Mouse (Mus musculus) gastrocnemius, adult 2 months (tissue): ENCODE results near the gene Meis3. TPM values are rescaled to one million over a fixed set of nuclear protein-coding genes. Genes with fewer than 3 reads are reported as not detected.

Experiments used
- DNase-seq: peaks from one replicate; pipeline ENCODE4 v3.0.0; 2022
- H3K27ac ChIP-seq: fragments of 200-600 bp; 2 replicates; pipeline ENCODE4 v1.8.1; 2022; ENCODE audit warnings: mild to moderate bottlenecking
- H3K4me3 ChIP-seq: fragments of 200-600 bp; 2 replicates; pipeline ENCODE4 v1.8.1; 2022; ENCODE audit warnings: mild to moderate bottlenecking, moderate library complexity
- CTCF ChIP-seq: fragments of 200-600 bp; IDR thresholded peaks from 2 replicates; pipeline ENCODE4 v1.8.1; 2022; ENCODE audit warnings: antibody characterized with exemption, mild to moderate bottlenecking, moderate library complexity
- intact Hi-C: fragments of 180-260 bp; cut with DNase I; formaldehyde crosslinking; loops from one replicate; pipeline ENCODE4 v1.15.1; 2025
- total RNA-seq, 2 experiments: library from RNA; stranded (reverse); gene quantifications; 2 replicates each; pipeline ENCODE4 v1.2.3; 2021

The Meis3 gene
- total RNA-seq, 2 experiments from 2014 or later: 1.5 to 2.0 TPM

DNA sequence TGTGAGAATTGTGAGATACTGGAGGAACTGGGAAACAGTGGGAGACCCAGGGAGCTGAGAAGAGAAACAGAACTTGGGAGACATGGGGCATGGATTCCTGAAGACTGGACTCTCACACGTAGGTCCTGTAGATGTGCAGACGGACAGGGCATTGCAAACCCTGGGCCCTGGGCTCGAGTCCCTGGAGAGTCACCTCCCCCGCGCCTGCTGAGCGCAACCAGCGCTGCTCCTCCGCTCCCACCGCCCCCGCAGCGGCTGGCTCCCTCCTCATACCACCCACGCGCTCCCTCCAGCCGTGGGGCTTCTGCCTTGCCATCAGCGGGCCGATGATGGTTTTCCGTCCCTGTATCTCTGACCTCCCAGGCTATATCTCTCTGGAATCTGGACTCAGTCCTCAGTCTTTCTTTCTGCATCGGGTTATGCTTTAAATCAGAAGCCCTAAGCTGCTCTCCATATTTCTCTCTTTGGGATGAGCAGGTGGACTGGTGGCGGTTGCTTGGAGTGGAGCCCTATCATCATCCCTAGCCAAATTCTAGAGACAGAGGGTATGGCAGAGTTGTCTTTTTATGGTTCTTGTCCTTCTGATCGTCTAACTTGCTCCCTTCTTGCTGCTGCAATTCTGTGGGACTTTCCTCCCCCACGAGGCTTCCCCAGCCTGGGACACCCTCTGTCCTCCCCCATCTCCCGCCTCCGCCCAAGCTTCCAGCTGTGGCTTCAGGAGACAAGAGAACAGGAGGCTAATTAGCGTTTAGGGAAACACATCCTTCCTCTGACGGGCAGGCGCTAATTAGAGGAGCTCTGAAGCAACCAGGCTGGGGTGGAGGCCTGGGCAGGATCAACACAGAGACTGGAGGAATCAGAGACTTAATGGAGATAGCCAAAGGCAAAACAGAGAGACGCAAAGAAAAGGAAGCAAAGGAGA lies 28.1 kb upstream of the Meis3 start:
- no peak for TF ChIP-seq CTCF
- no peak overlapping the region for H3K27ac ChIP-seq
- intact Hi-C loops: no loop called here
- H3K4me3 ChIP-seq: no peak overlapping the region
- no peak for DNase-seq

DNA sequence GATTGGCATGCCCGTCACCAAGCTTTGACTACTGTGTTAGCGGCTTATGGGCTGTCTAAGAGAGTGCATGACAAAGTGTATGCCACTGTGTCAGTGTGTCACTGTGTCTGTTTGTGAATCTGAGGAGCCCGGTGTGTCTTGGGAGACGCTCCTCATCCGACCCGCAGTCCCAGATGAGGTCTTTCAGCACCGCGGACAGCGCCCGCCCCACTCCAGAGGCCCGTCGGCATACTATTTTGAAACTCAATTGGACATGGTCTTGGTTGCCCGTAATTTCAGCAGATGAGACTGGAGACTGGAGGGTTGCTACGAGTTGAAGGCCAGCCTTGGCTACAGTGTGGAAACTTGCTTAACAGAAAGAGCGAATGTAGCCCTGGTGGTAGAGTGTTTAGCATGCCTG lies 27.2 kb upstream of the Meis3 start:
- intact Hi-C loops: no loop called here
- DNase-seq: peak; percentile 64

DNA sequence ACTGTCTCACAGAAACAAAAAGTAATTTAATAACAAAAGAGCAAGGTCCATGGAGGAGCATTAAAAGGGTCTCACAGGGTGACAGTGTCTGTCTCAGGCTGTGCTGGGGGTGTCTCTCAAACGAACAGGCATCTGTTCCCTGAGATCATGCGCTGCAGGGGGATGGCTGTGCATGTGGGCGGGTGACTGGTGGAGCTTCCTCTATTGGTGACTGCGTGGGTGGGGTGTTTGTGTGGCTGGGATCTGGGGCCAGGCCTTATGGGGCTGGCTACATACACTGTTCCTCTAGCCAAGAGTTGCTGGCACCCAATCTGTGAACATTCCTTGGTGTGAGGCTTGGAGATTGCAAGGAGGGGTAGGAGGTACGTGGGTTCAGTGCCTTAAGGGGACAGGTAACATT lies 25.6 kb upstream of the Meis3 start:
- intact Hi-C loops: no loop called here
- no peak for DNase-seq
- Histone ChIP-seq H3K27ac (no peak overlapping the region), H3K4me3 (no peak overlapping the region)
- TF ChIP-seq CTCF: no peak

More for the DNA sequence above, 27.2 kb upstream of the Meis3 start:
- H3K27ac ChIP-seq: no peak overlapping the region
- TF ChIP-seq CTCF: no peak
- H3K4me3 ChIP-seq: no peak overlapping the region

DNA sequence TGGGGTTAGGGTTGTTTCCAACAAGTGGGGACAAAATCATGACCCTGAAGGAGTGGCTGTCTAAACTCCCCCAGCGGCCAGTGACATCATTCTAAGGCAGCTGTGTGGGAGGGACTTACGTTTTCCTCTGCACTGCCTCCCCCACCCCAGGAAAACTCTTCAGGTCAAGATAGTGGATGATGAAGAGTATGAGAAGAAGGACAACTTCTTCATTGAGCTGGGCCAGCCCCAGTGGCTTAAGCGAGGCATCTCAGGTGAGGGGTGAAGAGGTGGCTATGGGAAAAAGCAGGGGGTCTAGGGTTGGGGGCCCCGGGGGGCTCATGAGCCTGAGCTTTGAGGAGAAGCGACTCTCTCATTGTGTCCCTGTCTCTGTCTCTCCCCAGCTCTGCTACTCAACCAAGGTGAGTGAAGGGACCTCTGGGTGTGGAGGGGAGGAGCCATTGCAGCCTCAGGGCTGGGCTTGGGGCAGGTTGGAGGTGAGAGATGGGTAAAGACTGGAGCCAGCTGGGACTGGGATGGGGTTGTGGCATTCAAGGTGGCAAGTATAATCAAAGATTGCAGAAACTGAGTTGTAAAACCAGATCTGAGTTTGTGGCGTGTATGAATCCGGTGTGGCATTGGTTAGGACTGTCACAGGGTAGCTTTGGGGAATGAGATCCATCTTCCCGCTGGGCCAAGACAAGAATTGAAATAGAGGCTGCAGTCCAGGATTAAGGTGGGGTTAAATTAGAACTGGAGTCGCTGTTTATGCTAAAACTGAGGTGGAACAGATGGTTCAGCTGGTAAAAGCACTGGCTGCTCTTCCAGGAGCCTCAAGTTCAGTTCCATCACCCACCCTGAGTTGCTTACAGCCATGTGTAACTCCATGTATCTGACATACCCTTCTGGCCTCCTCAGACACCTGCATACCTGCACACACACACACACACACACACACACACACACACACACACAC lies 24.4 kb upstream of the Meis3 start:
- TF ChIP-seq CTCF: no peak

DNA sequence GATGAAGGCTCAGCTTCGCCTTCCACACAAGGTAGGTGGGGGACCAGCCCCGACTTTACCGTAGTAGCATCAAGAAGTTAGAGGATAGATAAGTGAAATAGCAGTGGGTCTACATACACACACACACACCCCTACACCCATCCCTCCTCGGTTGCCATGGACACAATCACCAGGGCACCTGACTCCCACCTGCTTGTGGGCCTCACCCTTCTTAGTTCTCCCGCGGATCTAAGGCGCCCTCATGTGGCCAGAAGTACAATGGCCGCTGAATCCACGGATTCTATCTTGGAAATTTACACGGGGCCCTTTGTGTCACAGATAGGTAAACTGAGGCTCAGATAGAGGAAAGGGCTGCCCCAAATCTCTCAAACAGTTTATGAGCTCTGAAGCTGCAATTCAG lies 21.4 kb upstream of the Meis3 start:
- intact Hi-C loops: loop anchor here (1.0 to 2.0 kb wide), 3 partner anchors 55 to 177 kb away; partner anchors contain the start of gene Napa
- no peak overlapping the region for H3K4me3 ChIP-seq
- DNase-seq: peak; percentile 54
- TF ChIP-seq CTCF: peak; percentile 83
- H3K27ac ChIP-seq: no peak overlapping the region

More for the DNA sequence above, 24.4 kb upstream of the Meis3 start:
- no peak for DNase-seq
- intact Hi-C loops: no loop called here
- Histone ChIP-seq H3K27ac (no peak overlapping the region), H3K4me3 (no peak overlapping the region)

DNA sequence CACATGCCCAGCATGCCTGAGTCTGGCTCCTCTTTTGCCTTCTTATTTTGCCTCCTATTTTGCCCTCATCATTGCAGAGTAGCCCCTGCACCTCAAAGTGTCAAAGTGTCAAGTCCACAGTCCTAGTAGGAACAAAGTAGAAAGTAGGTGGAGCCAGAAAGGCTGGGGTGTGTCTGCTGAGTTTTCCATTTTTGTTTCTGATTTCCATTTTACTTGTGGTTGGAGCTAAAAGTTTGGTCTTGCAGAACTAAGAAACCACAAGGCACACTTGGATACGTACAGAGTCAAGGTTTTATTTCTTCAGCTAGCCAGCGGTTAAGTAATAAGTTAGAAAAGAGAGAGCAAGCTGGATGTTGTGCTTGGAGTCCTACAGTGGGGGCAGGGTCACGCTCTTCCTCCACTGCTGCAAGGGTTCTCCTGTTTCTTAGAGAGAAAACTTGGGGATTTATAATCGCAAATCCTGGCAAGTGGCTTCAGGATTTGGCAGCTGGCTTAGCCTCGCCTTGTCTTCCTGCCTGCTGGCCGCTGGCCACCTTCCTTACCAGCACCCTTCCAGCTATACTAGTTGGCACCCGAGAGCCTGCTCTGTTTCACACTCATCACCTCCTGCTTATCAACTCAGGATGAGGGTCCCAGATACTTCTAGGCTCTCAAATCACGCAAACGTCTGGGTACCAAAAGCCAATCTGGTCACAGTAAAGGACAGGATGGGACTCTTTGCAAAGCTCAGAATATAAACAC lies 19.6 kb upstream of the Meis3 start:
- Histone ChIP-seq H3K4me3 (no peak overlapping the region), H3K27ac (no peak overlapping the region)
- intact Hi-C loops: loop anchor here (2.0 to 5.0 kb wide), 2 partner anchors 27 to 78 kb away; partner anchors contain the start of gene Slc8a2
- no peak for DNase-seq
- TF ChIP-seq CTCF: no peak

DNA sequence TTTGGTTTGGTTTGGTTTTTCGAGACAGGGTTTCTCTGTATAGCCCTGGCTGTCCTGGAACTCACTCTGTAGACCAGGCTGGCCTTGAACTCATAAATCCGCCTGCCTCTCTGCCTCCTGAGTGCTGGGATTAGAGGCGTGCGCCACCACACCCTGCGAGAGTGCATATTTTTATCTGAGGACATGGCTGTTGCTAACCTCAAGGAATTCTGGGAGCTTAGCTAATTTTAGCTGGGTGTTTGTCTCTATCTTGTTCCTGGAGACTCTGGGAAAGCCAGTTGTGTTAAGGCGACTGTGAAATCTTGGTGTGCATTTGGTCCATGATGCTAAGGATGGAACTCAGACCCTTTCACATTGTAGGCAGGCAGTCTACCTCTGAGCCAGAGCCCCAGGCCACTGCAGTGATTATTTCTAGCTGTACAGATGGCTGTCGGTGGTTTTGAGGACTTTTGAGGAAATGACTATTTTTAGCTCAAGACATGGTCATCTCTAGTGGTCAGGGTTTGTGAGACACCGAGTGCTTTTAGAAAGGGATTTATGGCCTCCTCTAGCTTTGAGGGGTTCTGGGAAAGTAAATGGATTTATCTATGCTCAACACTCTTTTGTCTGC lies 18.7 kb upstream of the Meis3 start:
- no peak overlapping the region for H3K4me3 ChIP-seq
- peak overlapping the region; percentile 38; the same call in 1 of the 2 replicates for H3K27ac ChIP-seq
- intact Hi-C loops: loop anchor here (5.0 kb wide), 1 partner anchor 79 kb away; no protein-coding TSS in a partner anchor
- no peak for DNase-seq
- TF ChIP-seq CTCF: no peak

DNA sequence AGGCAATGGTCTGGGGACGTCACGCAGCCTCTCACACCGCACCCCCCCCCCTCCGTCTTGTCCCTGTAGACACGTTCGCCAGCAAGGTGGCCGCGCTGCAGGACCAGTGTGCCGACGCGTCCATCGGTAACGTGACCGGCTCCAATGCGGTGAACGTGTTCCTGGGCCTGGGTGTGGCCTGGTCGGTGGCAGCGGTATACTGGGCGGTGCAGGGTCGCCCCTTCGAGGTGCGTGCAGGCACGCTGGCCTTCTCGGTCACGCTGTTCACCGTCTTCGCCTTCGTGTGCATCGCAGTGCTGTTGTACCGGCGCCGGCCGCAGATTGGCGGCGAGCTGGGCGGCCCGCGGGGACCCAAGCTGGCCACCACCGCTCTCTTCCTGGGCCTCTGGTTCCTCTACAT lies 16.2 kb upstream of the Meis3 start:
- intact Hi-C loops: loop anchor here (5.0 kb wide), 1 partner anchor 81 kb away; no protein-coding TSS in a partner anchor
- Histone ChIP-seq H3K4me3 (0 out of 2 replicates have a peak overlapping the region, but pooled peaks have one; percentile 17), H3K27ac (no peak overlapping the region)
- no peak for TF ChIP-seq CTCF
- no peak for DNase-seq

DNA sequence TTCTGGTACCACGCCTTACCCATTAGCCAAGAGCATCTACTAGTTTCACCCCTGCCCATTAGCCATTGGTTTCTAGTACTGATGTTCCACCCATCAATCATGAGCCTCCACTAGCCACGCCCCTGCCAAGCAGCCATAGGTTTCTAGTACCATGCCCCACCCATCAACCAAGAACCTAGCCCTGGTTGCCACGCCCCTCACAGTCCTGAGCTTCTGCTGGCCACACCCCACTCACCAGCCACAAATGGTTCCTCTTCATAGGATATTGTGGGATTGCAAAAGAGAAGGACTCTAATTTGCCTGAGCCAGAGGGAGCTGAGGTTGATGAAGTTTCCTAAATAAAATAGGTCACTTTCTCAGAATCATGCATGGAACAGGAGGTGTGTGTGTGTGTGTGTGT lies 14.2 kb upstream of the Meis3 start:
- Histone ChIP-seq H3K4me3 (no peak overlapping the region), H3K27ac (no peak overlapping the region)
- TF ChIP-seq CTCF: no peak
- DNase-seq: no peak
- intact Hi-C loops: no loop called here

DNA sequence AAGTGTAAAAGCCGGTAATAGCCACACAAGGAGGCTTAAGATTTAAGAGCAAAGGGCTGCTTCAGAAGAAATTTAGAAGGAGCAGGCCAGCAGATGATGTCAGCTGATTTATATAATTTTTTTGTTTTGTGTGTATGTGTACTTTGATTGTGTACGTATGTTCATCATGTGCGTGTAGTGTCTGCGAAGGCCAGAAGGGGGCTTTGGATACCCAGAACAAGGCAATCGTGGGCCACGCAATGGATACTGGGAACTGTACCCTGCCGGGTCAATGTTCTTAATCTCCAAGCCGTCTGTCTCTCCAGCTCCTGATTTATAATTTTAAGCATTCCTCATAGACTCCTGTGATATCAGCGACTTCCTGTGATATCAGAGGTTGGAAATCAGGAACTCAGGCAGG lies 13.6 kb upstream of the Meis3 start:
- TF ChIP-seq CTCF: no peak
- DNase-seq: no peak
- Histone ChIP-seq H3K27ac (no peak overlapping the region), H3K4me3 (no peak overlapping the region)
- intact Hi-C loops: no loop called here

DNA sequence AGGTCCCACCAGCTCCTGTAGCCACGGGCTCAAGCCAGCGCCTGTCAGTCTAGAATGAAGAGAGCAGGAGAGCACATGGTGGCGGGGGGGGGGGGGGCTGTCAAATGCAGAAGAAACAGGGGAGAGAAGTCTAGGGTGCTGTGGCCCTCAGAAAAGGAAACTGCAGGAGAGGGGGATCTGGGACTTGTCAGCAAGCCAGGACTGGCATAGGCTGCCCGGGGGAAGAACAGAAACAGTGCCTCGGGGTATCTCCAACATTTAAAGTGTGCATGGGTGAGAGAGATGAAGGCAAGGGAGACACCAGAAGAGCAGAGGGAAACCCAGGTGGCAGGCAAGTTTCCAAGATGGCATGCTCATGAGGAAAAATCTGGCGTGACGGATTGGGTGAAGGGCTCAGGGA lies 12.9 kb upstream of the Meis3 start:
- intact Hi-C loops: no loop called here

More for the DNA sequence above, 12.9 kb upstream of the Meis3 start:
- Histone ChIP-seq H3K4me3 (no peak overlapping the region), H3K27ac (no peak overlapping the region)
- DNase-seq: no peak
- TF ChIP-seq CTCF: no peak
